Mouse (Mus musculus) thymus, adult 2 months (tissue): ENCODE data around the gene Ikbip.

ENCODE experiments used
- CTCF ChIP-seq: fragments of 200-500 bp; IDR thresholded peaks from 2 replicates; pipeline ENCODE4 v1.5.1; 2012; ENCODE audit warnings: mild to moderate bottlenecking, control low read depth, low read length, moderate library complexity, borderline replicate concordance; ENCODE audit not compliant: control insufficient read depth, poor library complexity, insufficient read depth; ENCODE audit errors: extremely low read depth
- POLR2A ChIP-seq: fragments of 200-500 bp; IDR thresholded peaks from 2 replicates; pipeline ENCODE4 v1.6.1; 2012; ENCODE audit warnings: mild to moderate bottlenecking, low read length, control low read depth, moderate library complexity; ENCODE audit not compliant: control insufficient read depth, poor library complexity, insufficient read depth; ENCODE audit errors: extremely low read depth

GRCm38 (mm10) chr10:91109841-91110240, 27.1 kb downstream of the Ikbip start:
- TF ChIP-seq POLR2A (no peak), CTCF (no peak)
